Mouse (Mus musculus): ENCODE results near the gene Lpar1. TPM values are rescaled to one million over a fixed set of nuclear protein-coding genes. Genes with fewer than 3 reads are reported as not detected.

The Lpar1 gene
- polyA plus RNA-seq, 1 experiment from 2014 or later: 40.9 TPM

GRCm38 (mm10) chr4:58521137-58521536 is 32.6 kb downstream of the Lpar1 start:
- ATAC-seq (replicated peaks; ENCODE audit: low FRiP score): no peak
- Histone ChIP-seq H3K4me3 (replicated peaks) (no peak overlapping the region), H3K4me2 (no peak overlapping the region), H3K27me3 (no peaks in the 10 kb centered on the region), H3K36me3 (no peaks in the 10 kb centered on the region), H3K4me1 (0 out of 2 replicates have a peak, but pooled peaks cover 6% of the 10 kb centered on the region), H3K9ac (no peak overlapping the region), H3K27ac (no peak overlapping the region), H3K9me3 (replicated peaks) (no peaks in the 10 kb centered on the region)
- 69% methylated on average over 8 of the region's 8 CpGs for WGBS

GRCm38 (mm10) chr4:58520531-58520930 is 33.2 kb downstream of the Lpar1 start:
- no peak for ATAC-seq (replicated peaks; ENCODE audit: low FRiP score)
- Histone ChIP-seq H3K9ac (no peak overlapping the region), H3K27me3 (no peaks in the 10 kb centered on the region), H3K4me1 (0 out of 2 replicates have a peak, but pooled peaks cover 6% of the 10 kb centered on the region), H3K9me3 (replicated peaks) (no peaks in the 10 kb centered on the region), H3K27ac (no peak overlapping the region), H3K36me3 (no peaks in the 10 kb centered on the region), H3K4me3 (replicated peaks) (no peak overlapping the region), H3K4me2 (no peak overlapping the region)
- 68% methylated on average over 5 of the region's 5 CpGs for WGBS

- no peaks in the 10 kb centered on the region for H3K27me3 ChIP-seq
- no peak overlapping the region for H3K27ac ChIP-seq
- H3K36me3 ChIP-seq: no peaks in the 10 kb centered on the region
- 77% methylated on average over 4 of the region's 4 CpGs for whole genome bisulfite sequencing
- no peaks in the 10 kb centered on the region for H3K9me3 ChIP-seq (replicated peaks)
- no peak overlapping the region for H3K4me3 ChIP-seq (replicated peaks)
- 0 out of 2 replicates have a peak, but pooled peaks cover 6% of the 10 kb centered on the region for H3K4me1 ChIP-seq
- H3K9ac ChIP-seq: no peak overlapping the region
- no peak for ATAC-seq (replicated peaks; ENCODE audit: low FRiP score)
- H3K4me2 ChIP-seq: no peak overlapping the region
These were observed 33.8 kb downstream of the Lpar1 start for GRCm38 (mm10) chr4:58519891-58520290.

GRCm38 (mm10) chr4:58518215-58518988 is 35.3 kb downstream of the Lpar1 start:
- no peaks in the 10 kb centered on the region for H3K9me3 ChIP-seq (replicated peaks)
- H3K4me3 ChIP-seq (replicated peaks): no peak overlapping the region
- H3K4me2 ChIP-seq: no peak overlapping the region
- 58% methylated on average over 9 of the region's 9 CpGs for WGBS
- H3K9ac ChIP-seq: no peak overlapping the region
- no peaks in the 10 kb centered on the region for H3K36me3 ChIP-seq
- no peak for ATAC-seq (replicated peaks; ENCODE audit: low FRiP score)
- H3K27ac ChIP-seq: no peak overlapping the region
- 0 out of 2 replicates have a peak, but pooled peaks cover 6% of the 10 kb centered on the region for H3K4me1 ChIP-seq
- H3K27me3 ChIP-seq: no peaks in the 10 kb centered on the region

GRCm38 (mm10) chr4:58516810-58517209 is 36.9 kb downstream of the Lpar1 start:
- Histone ChIP-seq H3K36me3 (no peaks in the 10 kb centered on the region), H3K27ac (no peak overlapping the region), H3K9me3 (replicated peaks) (no peaks in the 10 kb centered on the region), H3K4me3 (replicated peaks) (no peak overlapping the region), H3K4me1 (0 out of 2 replicates have a peak, but pooled peaks cover 6% of the 10 kb centered on the region), H3K27me3 (no peaks in the 10 kb centered on the region), H3K9ac (no peak overlapping the region), H3K4me2 (no peak overlapping the region)
- 80% methylated on average over 3 of the region's 3 CpGs for WGBS
- ATAC-seq (replicated peaks; ENCODE audit: low FRiP score): no peak

- H3K4me3 ChIP-seq (replicated peaks): no peak overlapping the region
- no peak overlapping the region for H3K27ac ChIP-seq
- no peaks in the 10 kb centered on the region for H3K36me3 ChIP-seq
- no peaks in the 10 kb centered on the region for H3K9me3 ChIP-seq (replicated peaks)
- ATAC-seq (replicated peaks; ENCODE audit: low FRiP score): no peak
- H3K9ac ChIP-seq: no peak overlapping the region
- H3K27me3 ChIP-seq: no peaks in the 10 kb centered on the region
- 0 out of 2 replicates have a peak, but pooled peaks cover 4% of the 10 kb centered on the region for H3K4me1 ChIP-seq
- H3K4me2 ChIP-seq: no peak overlapping the region
- WGBS: 77% methylated on average over 5 of the region's 5 CpGs
These were observed 37.5 kb downstream of the Lpar1 start for GRCm38 (mm10) chr4:58516221-58516620.

GRCm38 (mm10) chr4:58511554-58511953 is 42.1 kb downstream of the Lpar1 start:
- Histone ChIP-seq H3K9ac (no peak overlapping the region), H3K36me3 (no peaks in the 10 kb centered on the region), H3K4me1 (no peaks in the 10 kb centered on the region), H3K9me3 (replicated peaks) (no peaks in the 10 kb centered on the region), H3K27ac (no peak overlapping the region), H3K4me3 (replicated peaks) (no peak overlapping the region), H3K27me3 (no peaks in the 10 kb centered on the region), H3K4me2 (no peak overlapping the region)
- 82% methylated on average over 3 of the region's 3 CpGs for WGBS
- no peak for ATAC-seq (replicated peaks; ENCODE audit: low FRiP score)

GRCm38 (mm10) chr4:58508833-58509232 is 44.9 kb downstream of the Lpar1 start:
- Histone ChIP-seq H3K4me1 (peaks cover 19% of the 10 kb centered on the region), H3K9ac (no peak overlapping the region), H3K27me3 (no peaks in the 10 kb centered on the region), H3K4me3 (replicated peaks) (no peak overlapping the region), H3K27ac (no peak overlapping the region), H3K4me2 (no peak overlapping the region), H3K36me3 (peaks cover 5% of the 10 kb centered on the region; the same call in 1 of the 2 replicates), H3K9me3 (replicated peaks) (no peaks in the 10 kb centered on the region)
- no peak for ATAC-seq (replicated peaks; ENCODE audit: low FRiP score)
- WGBS: 69% methylated on average over 7 of the region's 7 CpGs

GRCm38 (mm10) chr4:58507536-58507935 is 46.2 kb downstream of the Lpar1 start:
- Histone ChIP-seq H3K9me3 (replicated peaks) (no peaks in the 10 kb centered on the region), H3K36me3 (peaks cover 11% of the 10 kb centered on the region), H3K9ac (no peak overlapping the region), H3K4me3 (replicated peaks) (no peak overlapping the region), H3K4me1 (peaks cover 19% of the 10 kb centered on the region), H3K27me3 (no peaks in the 10 kb centered on the region), H3K27ac (no peak overlapping the region), H3K4me2 (no peak overlapping the region)
- ATAC-seq (replicated peaks; ENCODE audit: low FRiP score): no peak
- WGBS: 86% methylated on average over 6 of the region's 6 CpGs

- WGBS: 95% methylated on average over 4 of the region's 4 CpGs
- no peaks in the 10 kb centered on the region for H3K9me3 ChIP-seq (replicated peaks)
- H3K27me3 ChIP-seq: no peaks in the 10 kb centered on the region
- H3K27ac ChIP-seq: no peak overlapping the region
- H3K9ac ChIP-seq: no peak overlapping the region
- peaks cover 11% of the 10 kb centered on the region for H3K36me3 ChIP-seq
- no peak overlapping the region for H3K4me2 ChIP-seq
- no peak for ATAC-seq (replicated peaks; ENCODE audit: low FRiP score)
- peaks cover 19% of the 10 kb centered on the region for H3K4me1 ChIP-seq
- H3K4me3 ChIP-seq (replicated peaks): no peak overlapping the region
These were observed 46.9 kb downstream of the Lpar1 start for GRCm38 (mm10) chr4:58506539-58507527.

- Histone ChIP-seq H3K36me3 (peaks cover 11% of the 10 kb centered on the region), H3K4me2 (no peak overlapping the region), H3K4me1 (peaks cover 19% of the 10 kb centered on the region), H3K9ac (no peak overlapping the region), H3K9me3 (replicated peaks) (no peaks in the 10 kb centered on the region), H3K4me3 (replicated peaks) (no peak overlapping the region), H3K27me3 (no peaks in the 10 kb centered on the region), H3K27ac (0 out of 2 replicates have a peak overlapping the region, but pooled peaks have one; percentile 15)
- WGBS: 46% methylated on average over 2 of the region's 2 CpGs
- 0 out of 2 replicates have a peak, but pooled peaks have one; percentile 40 for ATAC-seq (replicated peaks; ENCODE audit: low FRiP score)
These were observed 49.4 kb downstream of the Lpar1 start for GRCm38 (mm10) chr4:58504250-58504649.

Measured in kidney, embryonic 15.5 days (tissue).